Mouse (Mus musculus) cortical plate, adult 2 months (tissue): Measurements from ENCODE around the gene C1qtnf4.

ENCODE experiments used
- CTCF ChIP-seq: fragments of 200-500 bp; IDR thresholded peaks from 2 replicates; pipeline ENCODE4 v1.5.1; 2011; ENCODE audit warnings: mild to moderate bottlenecking, control low read depth, low read length; ENCODE audit not compliant: insufficient read depth; ENCODE audit errors: extremely low read depth
- POLR2A ChIP-seq: fragments of 200-500 bp; IDR thresholded peaks from 2 replicates; pipeline ENCODE4 v1.6.1; 2011; ENCODE audit warnings: mild to moderate bottlenecking, low read length, control low read depth; ENCODE audit not compliant: insufficient read depth; ENCODE audit errors: extremely low read depth

- TF ChIP-seq CTCF: no peak
- TF ChIP-seq POLR2A: no peak; the same call in 1 of the 2 replicates
Observed at GRCm38 (mm10) chr2:90889550-90890548, 4.2 kb downstream of the C1qtnf4 start.
